ENCODE assay signal across 18 mouse cellular contexts in genomic region chr11:69251953-69252352, GRCm38 (mm10). TPM values are rescaled to one million over a fixed set of nuclear protein-coding genes. Genes with fewer than 3 reads are reported as not detected.
"Had no signal": no experiment of that assay in that cellular context is flagged by ENCODE, and none has a peak within 500 bp of the region (broad histone marks: within the 10 kb centered on the region; RNA-seq: fewer than 3 reads in every experiment).

No protein-coding gene starts in this region.

- H3K27ac ChIP-seq: liver, embryonic 13.5 days; neural tube, embryonic 13.5 days had no signal

- H3K4me1 ChIP-seq: liver, embryonic 13.5 days; neural tube, embryonic 13.5 days had no signal

- H3K36me3 ChIP-seq: liver, embryonic 13.5 days; neural tube, embryonic 13.5 days had no signal

- H3K9me3 ChIP-seq: liver, embryonic 13.5 days; neural tube, embryonic 13.5 days had no signal

- H3K4me3 ChIP-seq: liver, embryonic 13.5 days; neural tube, embryonic 13.5 days had no signal

- H3K27me3 ChIP-seq: neural tube, embryonic 13.5 days had no signal

- H3K4me2 ChIP-seq: liver, embryonic 13.5 days; midbrain, embryonic 11.5 days; neural tube, embryonic 13.5 days had no signal

- DNase-seq: kidney, adult 9 months; kidney, postnatal 14 days; kidney, postnatal 4 days; liver, embryonic 13.5 days; lung, adult 2 months; midbrain, embryonic 14.5 days; retina, postnatal 1 day; right cerebral cortex, postnatal 25 days; spleen, adult 18-20 months; thymus, adult 18-20 months had no signal

- H3K9ac ChIP-seq: liver, embryonic 13.5 days; neural tube, embryonic 13.5 days had no signal

RNA-seq across cellular contexts. Expression of gene Gucy2e, which starts 15.1 kb away (rescaled TPM):
- total RNA-seq: liver, adult 2 months; megakaryocyte-erythroid progenitor cell, adult 5-6 weeks; neutrophil, adult 5-6 weeks had no signal
- polyA plus RNA-seq: limb, embryonic 11.5 days; liver, adult 2 months; liver, embryonic 13.5 days; liver, embryonic 16.5 days; lung, adult 2 months; stomach, embryonic 16.5 days had no signal

RNA-seq across cellular contexts. Expression of gene Alox8, which starts 54.3 kb away (rescaled TPM):
- total RNA-seq: liver, adult 2 months; megakaryocyte-erythroid progenitor cell, adult 5-6 weeks; neutrophil, adult 5-6 weeks had no signal
- polyA plus RNA-seq: liver, adult 2 months; liver, embryonic 13.5 days; lung, adult 2 months; midbrain, embryonic 11.5 days had no signal
